ENCODE assay signal across 8 mouse cellular contexts in genomic region chr3:27183601-27184175, GRCm38 (mm10). TPM values are rescaled to one million over a fixed set of nuclear protein-coding genes. Genes with fewer than 3 reads are reported as not detected.
DNase-seq lines count a peak whose midpoint lies in the region; ATAC-seq and TF ChIP-seq lines count a peak whose summit lies in the region.

No protein-coding gene starts in this region.

- H3K9me3 ChIP-seq in intestine, postnatal 0 days (ENCODE audit: control insufficient read depth) = no peaks in the 10 kb centered on the region
- no peaks in the 10 kb centered on the region for H3K9me3 ChIP-seq in limb, embryonic 11.5 days (ENCODE audit: control insufficient read depth, low read length)
- no peaks in the 10 kb centered on the region for H3K9me3 ChIP-seq in neural tube, embryonic 12.5 days

- peak; percentile 28; the same call in 1 of the 2 replicates for TF ChIP-seq POLR2A in cerebellum, adult 2 months (IDR thresholded peaks at IDR 0.05; ENCODE audit: borderline replicate concordance, insufficient read depth, low read length)

- no peak for TF ChIP-seq CTCF in cerebellum, adult 2 months (IDR thresholded peaks at IDR 0.05; ENCODE audit: borderline replicate concordance, insufficient read depth, low read depth, low read length)
- TF ChIP-seq CTCF in intestine, postnatal 0 days (IDR thresholded peaks at IDR 0.05; ENCODE audit: low read depth) = peak; percentile 18; the same call in 1 of the 2 replicates

- peak overlapping the region; percentile 65 for H3K4me3 ChIP-seq in cerebellum, adult 2 months (replicated peaks; ENCODE audit: insufficient read depth, low read depth, low read length)
- peak overlapping the region; percentile 55 for H3K4me3 ChIP-seq in intestine, postnatal 0 days (ENCODE audit: low read depth, low read length)
- H3K4me3 ChIP-seq in limb, embryonic 11.5 days (ENCODE audit: low read depth, low read length) = peak overlapping the region; percentile 66
- peak overlapping the region; percentile 63 for H3K4me3 ChIP-seq in neural tube, embryonic 12.5 days

- H3K27ac ChIP-seq in cerebellum, adult 2 months (ENCODE audit: insufficient read depth, low read length) = peak overlapping the region; percentile 47
- no peak overlapping the region for H3K27ac ChIP-seq in intestine, postnatal 0 days (ENCODE audit: low read depth, low read length)
- H3K27ac ChIP-seq in limb, embryonic 11.5 days (replicated peaks; ENCODE audit: low read depth, low read length) = no peak overlapping the region
- no peak overlapping the region for H3K27ac ChIP-seq in neural tube, embryonic 12.5 days

- no peaks in the 10 kb centered on the region for H3K27me3 ChIP-seq in cerebellum, adult 2 months (ENCODE audit: control insufficient read depth, insufficient read depth, low read length)
- H3K27me3 ChIP-seq in intestine, postnatal 0 days (replicated peaks; ENCODE audit: control insufficient read depth, insufficient read depth, low read length) = no peaks in the 10 kb centered on the region
- no peaks in the 10 kb centered on the region for H3K27me3 ChIP-seq in limb, embryonic 11.5 days (ENCODE audit: control insufficient read depth, insufficient read depth, low read length)
- H3K27me3 ChIP-seq in neural tube, embryonic 12.5 days (replicated peaks) = no peaks in the 10 kb centered on the region

- WGBS in cerebellum, adult 2 months = 3% methylated on average over 19 of the region's 19 CpGs
- 10% methylated on average over 19 of the region's 19 CpGs for WGBS in intestine, postnatal 0 days
- WGBS in limb, embryonic 11.5 days = 12% methylated on average over 19 of the region's 19 CpGs
- WGBS in neural tube, embryonic 12.5 days = 14% methylated on average over 19 of the region's 19 CpGs

- 0 out of 2 replicates have a peak, but pooled peaks have one; percentile 6 for ATAC-seq in intestine, postnatal 0 days
- ATAC-seq in limb, embryonic 11.5 days (ENCODE audit: insufficient number of reproducible peaks, low FRiP score, low TSS enrichment, low read depth) = no peak
- ATAC-seq in neural tube, embryonic 12.5 days (ENCODE audit: low FRiP score, low read depth) = no peak
- ATAC-seq in erythroid progenitor cell, adult 5-6 weeks (replicated peaks; ENCODE audit: low FRiP score, poor library complexity, severe bottlenecking) = no peak

- H3K9ac ChIP-seq in intestine, postnatal 0 days (ENCODE audit: low read depth, low read length) = peak overlapping the region; percentile 53; the same call in 1 of the 2 replicates
- H3K9ac ChIP-seq in limb, embryonic 11.5 days (ENCODE audit: low read length) = peak overlapping the region; percentile 53
- peak overlapping the region; percentile 64 for H3K9ac ChIP-seq in neural tube, embryonic 12.5 days

- H3K36me3 ChIP-seq in intestine, postnatal 0 days (ENCODE audit: control insufficient read depth, insufficient read depth) = no peaks in the 10 kb centered on the region
- no peaks in the 10 kb centered on the region for H3K36me3 ChIP-seq in limb, embryonic 11.5 days (ENCODE audit: control insufficient read depth, insufficient read depth, low read length)
- no peaks in the 10 kb centered on the region for H3K36me3 ChIP-seq in neural tube, embryonic 12.5 days

- H3K4me1 ChIP-seq in cerebellum, adult 2 months (ENCODE audit: control insufficient read depth, insufficient read depth, low read length) = peaks cover 3% of the 10 kb centered on the region
- 0 out of 2 replicates have a peak, but pooled peaks cover 8% of the 10 kb centered on the region for H3K4me1 ChIP-seq in intestine, postnatal 0 days (replicated peaks; ENCODE audit: control insufficient read depth, insufficient read depth, low read length)
- H3K4me1 ChIP-seq in limb, embryonic 11.5 days (ENCODE audit: control insufficient read depth, insufficient read depth, low read length) = no peaks in the 10 kb centered on the region
- peaks cover 7% of the 10 kb centered on the region; the same call in 1 of the 2 replicates for H3K4me1 ChIP-seq in neural tube, embryonic 12.5 days

- peak overlapping the region; percentile 94 for H3K4me2 ChIP-seq in intestine, postnatal 0 days (replicated peaks; ENCODE audit: low read depth)
- H3K4me2 ChIP-seq in limb, embryonic 11.5 days (ENCODE audit: low read depth, severe bottlenecking) = peak overlapping the region; percentile 92
- peak overlapping the region; percentile 94 for H3K4me2 ChIP-seq in neural tube, embryonic 12.5 days (replicated peaks)

- DNase-seq in ovary, postnatal 36 days (ENCODE audit: low spot score) = peak; percentile 45
- DNase-seq in ovary, postnatal 10 days (ENCODE audit: low spot score) = no peak
- peak; percentile 73 to 76 for DNase-seq in cerebellum, adult 2 months
- DNase-seq in frontal cortex, postnatal 25 days (ENCODE audit: low spot score in 2 of 2) = peak; percentile 32
- peak; percentile 36 for DNase-seq in limb, embryonic 11.5 days (ENCODE audit: low spot score)

RNA-seq across cellular contexts. Expression of gene Nceh1, which starts 0.9 kb away (rescaled TPM):
- polyA plus RNA-seq in cerebellum, adult 2 months (2012; rRNA removed) = 51.5 and 55.8 TPM in 2 replicates
- 12.6 and 15.0 TPM in 2 replicates for polyA plus RNA-seq in intestine, postnatal 0 days (2015; fragmentation: Nextera tagmentation; extraction: Ambion mirVana)
- 2.9 and 3.1 TPM in 2 replicates for polyA plus RNA-seq in limb, embryonic 11.5 days (2014; fragmentation: Nextera tagmentation; extraction: Ambion mirVana)
- 3.7 and 5.6 TPM in 2 replicates for polyA plus RNA-seq in neural tube, embryonic 12.5 days (2016; fragmentation: Nextera tagmentation; extraction: Ambion mirVana)
- total RNA-seq in erythroid progenitor cell, adult 5-6 weeks (2015; ENCODE audit: low replicate concordance) = 3.8 and 15.5 TPM in 2 replicates
- 4.1 and 7.3 TPM in 2 replicates for total RNA-seq in erythroid progenitor cell, adult 5-6 weeks (2017; ENCODE audit: low replicate concordance)

RNA-seq across cellular contexts. Expression of gene Ect2, which starts 30.0 kb away (rescaled TPM):
- 0.49 and 0.65 TPM in 2 replicates for polyA plus RNA-seq in cerebellum, adult 2 months (2012; rRNA removed)
- 8.4 and 9.1 TPM in 2 replicates for polyA plus RNA-seq in intestine, postnatal 0 days (2015; fragmentation: Nextera tagmentation; extraction: Ambion mirVana)
- polyA plus RNA-seq in limb, embryonic 11.5 days (2014; fragmentation: Nextera tagmentation; extraction: Ambion mirVana) = 78.9 and 79.8 TPM in 2 replicates
- polyA plus RNA-seq in neural tube, embryonic 12.5 days (2016; fragmentation: Nextera tagmentation; extraction: Ambion mirVana) = 47.9 and 54.7 TPM in 2 replicates
- total RNA-seq in erythroid progenitor cell, adult 5-6 weeks (2015; ENCODE audit: low replicate concordance) = 188 and 294 TPM in 2 replicates
- 311 and 332 TPM in 2 replicates for total RNA-seq in erythroid progenitor cell, adult 5-6 weeks (2017; ENCODE audit: low replicate concordance)
